Mouse (Mus musculus) left cerebral cortex, adult 18-20 months (tissue): ENCODE data around the gene Lekr1. TPM values are rescaled to one million over a fixed set of nuclear protein-coding genes. Genes with fewer than 3 reads are reported as not detected.

Experiments used
- DNase-seq, 2 experiments: peaks; one replicate each; pipeline ENCODE4 v3.0.0; 2021 to 2022; ENCODE audit warnings: low spot score in 2 of 2, mixed read lengths in 1 of 2
- long read RNA-seq, 2 experiments: library from polyadenylated mRNA; stranded (forward); transcript quantifications; one replicate each; pipeline ENCODE4 v2.0.0; 2021
- total RNA-seq, 2 experiments: library from RNA; stranded (reverse); gene quantifications; 2 replicates each; pipeline ENCODE4 v1.2.3; 2021

The Lekr1 gene
- total RNA-seq: 1 to 10 TPM; 6.9 to 7.3 TPM
- long read RNA-seq, experiment 1, partial matches to known transcripts: 1 of 4 reads
- long read RNA-seq, experiment 1, other reads (novel, unspliced or antisense): 3 of 4 reads
- long read RNA-seq, experiment 2, partial matches to known transcripts: 0 of 5 reads
- long read RNA-seq, experiment 2, other reads (novel, unspliced or antisense): 3 of 5 reads

GRCm38 (mm10) chr3:65665977-65666766 lies at the start of gene Lekr1:
Gene Lekr1, plus strand, starts transcription at chr3:65666228.
- peak; percentile 90 to 93 for DNase-seq

GRCm38 (mm10) chr3:65617507-65617906 lies 48.5 kb upstream of the Lekr1 start:
- no peak for DNase-seq

GRCm38 (mm10) chr3:65619340-65619739 lies 46.7 kb upstream of the Lekr1 start:
- no peak for DNase-seq

- no peak for DNase-seq
These were observed 43.0 kb upstream of the Lekr1 start for GRCm38 (mm10) chr3:65623057-65623456.

- DNase-seq: no peak
These were observed 40.3 kb upstream of the Lekr1 start for GRCm38 (mm10) chr3:65625496-65626289.

- no peak for DNase-seq
These were observed 39.6 kb upstream of the Lekr1 start for GRCm38 (mm10) chr3:65626290-65626914.

GRCm38 (mm10) chr3:65627021-65627706 lies 38.9 kb upstream of the Lekr1 start:
- no peak for DNase-seq

- no peak for DNase-seq
These were observed 38.4 kb upstream of the Lekr1 start for GRCm38 (mm10) chr3:65627707-65628028.

- DNase-seq: no peak
These were observed 36.4 kb upstream of the Lekr1 start for GRCm38 (mm10) chr3:65629565-65630112.

GRCm38 (mm10) chr3:65633604-65634003 lies 32.4 kb upstream of the Lekr1 start:
- DNase-seq: no peak

GRCm38 (mm10) chr3:65635983-65636382 lies 30.0 kb upstream of the Lekr1 start:
- peak; percentile 27 to 30 for DNase-seq

GRCm38 (mm10) chr3:65637313-65637712 lies 28.7 kb upstream of the Lekr1 start:
- DNase-seq: no peak

GRCm38 (mm10) chr3:65638896-65639295 lies 27.1 kb upstream of the Lekr1 start:
- no peak for DNase-seq

- no peak for DNase-seq
These were observed 26.5 kb upstream of the Lekr1 start for GRCm38 (mm10) chr3:65639454-65640014.

GRCm38 (mm10) chr3:65642959-65643358 lies 23.1 kb upstream of the Lekr1 start:
- DNase-seq: no peak

- no peak for DNase-seq
These were observed 22.4 kb upstream of the Lekr1 start for GRCm38 (mm10) chr3:65643654-65644053.

GRCm38 (mm10) chr3:65647592-65647991 lies 18.4 kb upstream of the Lekr1 start:
- DNase-seq: no peak

GRCm38 (mm10) chr3:65648913-65649312 lies 17.1 kb upstream of the Lekr1 start:
- no peak for DNase-seq

GRCm38 (mm10) chr3:65650156-65650815 lies 15.7 kb upstream of the Lekr1 start:
- DNase-seq: no peak
